Mouse (Mus musculus): ENCODE measurements around the gene Tgfbi.

DNA sequence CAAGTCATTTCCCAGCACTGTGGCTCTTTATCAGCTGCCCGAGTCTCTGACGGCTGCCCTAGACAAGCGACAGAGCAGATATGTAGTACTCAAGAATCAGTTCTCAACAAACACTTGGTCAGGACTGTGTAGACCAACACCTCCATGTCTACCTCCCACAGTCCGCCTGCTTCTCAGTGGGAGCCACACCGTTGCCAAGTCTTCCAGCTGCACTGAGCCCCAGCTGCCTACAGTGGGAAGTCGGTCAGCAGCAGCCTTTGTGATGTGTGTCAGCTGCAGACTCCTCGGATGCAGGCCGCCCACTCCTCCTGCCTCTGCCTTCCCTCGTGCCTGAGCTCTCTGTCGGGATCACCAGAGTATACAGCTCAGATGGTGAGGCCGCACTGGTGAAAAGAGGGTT, 61.9 kb downstream of the Tgfbi start:
- TF ChIP-seq CTCF (IDR thresholded peaks at IDR 0.05; ENCODE audit: low read depth) (no peak), EP300 (IDR thresholded peaks at IDR 0.05; ENCODE audit: low read depth) (no peak)
